Mouse (Mus musculus): ENCODE data around the gene Ptger2. TPM values are rescaled to one million over a fixed set of nuclear protein-coding genes. Genes with fewer than 3 reads are reported as not detected.

The Ptger2 gene
- polyA plus RNA-seq, 1 experiment from 2014 or later: 0.16 TPM

GRCm38 (mm10) chr14:45000086-45000769 is 12.2 kb downstream of the Ptger2 start:
- no peak overlapping the region for H3K4me3 ChIP-seq (replicated peaks)
- H3K4me1 ChIP-seq (replicated peaks): no peaks in the 10 kb centered on the region

GRCm38 (mm10) chr14:45005698-45006283 is 17.8 kb downstream of the Ptger2 start:
- no peak for ATAC-seq (ENCODE audit: insufficient number of reproducible peaks, insufficient read depth, low FRiP score, low TSS enrichment, low read depth)
- Histone ChIP-seq H3K4me2 (no peak overlapping the region), H3K9ac (replicated peaks) (no peak overlapping the region), H3K4me1 (replicated peaks) (no peaks in the 10 kb centered on the region), H3K36me3 (no peaks in the 10 kb centered on the region), H3K4me3 (replicated peaks) (no peak overlapping the region), H3K9me3 (no peaks in the 10 kb centered on the region), H3K27ac (no peak overlapping the region), H3K27me3 (no peaks in the 10 kb centered on the region)
- WGBS: 87% methylated on average over 4 of the region's 4 CpGs

More at GRCm38 (mm10) chr14:45000086-45000769, 12.2 kb downstream of the Ptger2 start:
- H3K27me3 ChIP-seq: no peaks in the 10 kb centered on the region
- no peak for ATAC-seq (ENCODE audit: insufficient number of reproducible peaks, insufficient read depth, low FRiP score, low TSS enrichment, low read depth)
- WGBS: 86% methylated on average over 3 of the region's 3 CpGs
- H3K4me2 ChIP-seq: no peak overlapping the region
- no peaks in the 10 kb centered on the region for H3K9me3 ChIP-seq
- no peak overlapping the region for H3K27ac ChIP-seq
- H3K36me3 ChIP-seq: no peaks in the 10 kb centered on the region
- H3K9ac ChIP-seq (replicated peaks): no peak overlapping the region

- no peak for ATAC-seq (ENCODE audit: insufficient number of reproducible peaks, insufficient read depth, low FRiP score, low TSS enrichment, low read depth)
- H3K4me2 ChIP-seq: no peak overlapping the region
- no peaks in the 10 kb centered on the region for H3K36me3 ChIP-seq
- no peaks in the 10 kb centered on the region for H3K27me3 ChIP-seq
- H3K9me3 ChIP-seq: no peaks in the 10 kb centered on the region
- 100% methylated on average over 1 of the region's 1 CpGs for WGBS
- no peaks in the 10 kb centered on the region for H3K4me1 ChIP-seq (replicated peaks)
- H3K27ac ChIP-seq: no peak overlapping the region
- H3K9ac ChIP-seq (replicated peaks): no peak overlapping the region
- no peak overlapping the region for H3K4me3 ChIP-seq (replicated peaks)
Observed at GRCm38 (mm10) chr14:45009242-45009641, 21.2 kb downstream of the Ptger2 start.

GRCm38 (mm10) chr14:45011260-45011659 is 23.3 kb downstream of the Ptger2 start:
- Histone ChIP-seq H3K27ac (no peak overlapping the region), H3K9ac (replicated peaks) (no peak overlapping the region), H3K27me3 (no peaks in the 10 kb centered on the region), H3K4me2 (no peak overlapping the region), H3K9me3 (no peaks in the 10 kb centered on the region), H3K4me3 (replicated peaks) (no peak overlapping the region), H3K36me3 (no peaks in the 10 kb centered on the region), H3K4me1 (replicated peaks) (no peaks in the 10 kb centered on the region)
- 89% methylated on average over 2 of the region's 2 CpGs for WGBS
- no peak for ATAC-seq (ENCODE audit: insufficient number of reproducible peaks, insufficient read depth, low FRiP score, low TSS enrichment, low read depth)

DNA sequence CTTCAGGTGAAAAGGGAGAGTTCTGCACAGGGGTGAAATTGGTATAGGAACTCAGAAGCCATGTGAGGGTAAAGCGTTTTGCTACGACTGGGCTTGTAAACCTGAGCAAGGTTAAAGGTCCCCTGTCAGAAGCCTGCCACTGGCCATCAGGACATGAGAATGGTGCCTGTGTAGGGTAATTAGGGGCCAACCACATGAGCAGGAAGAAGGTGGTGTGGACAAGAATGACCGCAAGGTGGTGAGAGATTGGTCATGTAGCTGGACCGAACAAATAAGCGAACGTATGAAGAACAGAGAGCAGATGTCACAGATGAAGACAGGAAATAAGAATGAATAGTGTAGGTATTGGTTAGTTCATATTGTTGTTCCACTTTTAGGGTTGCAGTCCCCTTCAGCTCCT is 23.7 kb downstream of the Ptger2 start:
- H3K27ac ChIP-seq: no peak overlapping the region
- WGBS: 86% methylated on average over 6 of the region's 6 CpGs

DNA sequence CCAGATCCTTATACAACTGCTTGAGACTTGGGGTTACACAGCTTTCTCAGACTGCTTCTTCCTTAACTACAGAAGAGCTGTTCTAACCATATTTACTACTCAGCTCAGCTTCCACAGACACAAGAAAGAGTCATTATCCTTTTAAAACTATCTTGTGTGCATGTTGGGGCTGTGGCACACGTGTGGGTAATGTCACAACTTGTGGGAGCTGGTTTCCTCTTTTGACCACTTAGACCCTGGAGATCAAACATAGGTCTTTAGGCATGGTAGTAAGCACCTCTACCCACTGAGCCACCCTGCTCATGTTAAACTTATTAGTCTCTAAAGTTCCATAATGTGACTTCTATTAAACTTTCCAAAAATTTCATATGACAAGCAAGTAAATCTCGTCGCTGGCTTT is 33.6 kb downstream of the Ptger2 start:
- Histone ChIP-seq H3K4me3 (replicated peaks) (no peak overlapping the region), H3K27ac (no peak overlapping the region), H3K4me2 (no peak overlapping the region), H3K9me3 (no peaks in the 10 kb centered on the region), H3K36me3 (no peaks in the 10 kb centered on the region), H3K27me3 (no peaks in the 10 kb centered on the region), H3K9ac (replicated peaks) (no peak overlapping the region), H3K4me1 (replicated peaks) (no peaks in the 10 kb centered on the region)
- ATAC-seq (ENCODE audit: insufficient number of reproducible peaks, insufficient read depth, low FRiP score, low TSS enrichment, low read depth): no peak
- 93% methylated on average over 3 of the region's 3 CpGs for WGBS

More for the DNA sequence above, 23.7 kb downstream of the Ptger2 start:
- no peak overlapping the region for H3K4me2 ChIP-seq
- H3K4me3 ChIP-seq (replicated peaks): no peak overlapping the region
- H3K27me3 ChIP-seq: no peaks in the 10 kb centered on the region
- no peaks in the 10 kb centered on the region for H3K9me3 ChIP-seq
- H3K36me3 ChIP-seq: no peaks in the 10 kb centered on the region
- ATAC-seq (ENCODE audit: insufficient number of reproducible peaks, insufficient read depth, low FRiP score, low TSS enrichment, low read depth): no peak
- no peak overlapping the region for H3K9ac ChIP-seq (replicated peaks)
- no peaks in the 10 kb centered on the region for H3K4me1 ChIP-seq (replicated peaks)

DNA sequence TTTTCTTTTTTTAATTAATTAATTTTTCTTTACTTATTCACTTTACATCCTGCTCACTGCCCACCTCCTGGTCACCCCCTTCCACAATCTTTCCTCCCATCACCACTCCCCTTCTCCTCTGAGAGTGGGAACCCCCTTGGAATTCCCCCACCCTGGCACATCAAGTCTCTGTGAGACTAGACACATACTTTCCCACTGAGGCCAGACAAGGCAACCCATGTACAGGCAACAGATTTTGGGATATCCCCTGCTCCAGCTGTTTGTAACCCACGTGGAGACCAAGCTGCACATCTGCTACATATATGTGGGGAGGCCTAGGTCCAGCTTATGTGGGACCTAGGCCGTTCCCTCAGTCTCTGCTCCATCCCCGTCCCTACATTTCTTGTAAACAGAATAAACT is 46.3 kb downstream of the Ptger2 start:
- no peak overlapping the region for H3K4me3 ChIP-seq (replicated peaks)
- H3K4me2 ChIP-seq: no peak overlapping the region
- no peak for ATAC-seq (ENCODE audit: insufficient number of reproducible peaks, insufficient read depth, low FRiP score, low TSS enrichment, low read depth)
- H3K4me1 ChIP-seq (replicated peaks): no peaks in the 10 kb centered on the region
- H3K36me3 ChIP-seq: no peaks in the 10 kb centered on the region
- no peak overlapping the region for H3K27ac ChIP-seq
- H3K9ac ChIP-seq (replicated peaks): no peak overlapping the region
- H3K9me3 ChIP-seq: no peaks in the 10 kb centered on the region
- WGBS: 82% methylated on average over 3 of the region's 3 CpGs
- no peaks in the 10 kb centered on the region for H3K27me3 ChIP-seq

DNA sequence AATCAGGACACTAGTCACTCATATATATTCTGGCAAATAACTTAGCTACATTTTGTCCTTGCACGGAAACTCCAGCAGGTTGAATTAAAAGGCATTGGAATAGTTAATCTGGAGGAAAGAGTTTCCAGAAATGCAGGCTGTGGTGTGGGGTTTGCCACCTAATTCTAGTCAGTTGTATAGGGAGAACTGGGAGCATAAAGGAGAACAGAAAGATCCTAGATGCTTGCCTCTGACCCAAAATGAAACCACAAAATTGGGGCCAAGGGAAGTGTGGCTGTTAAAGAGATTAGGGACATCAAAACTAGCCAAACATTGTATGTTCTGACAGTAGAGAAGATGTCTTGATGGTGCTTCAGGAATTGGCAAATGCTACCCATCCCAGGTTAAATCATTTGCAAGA is 48.6 kb downstream of the Ptger2 start:
- ATAC-seq (ENCODE audit: insufficient number of reproducible peaks, insufficient read depth, low FRiP score, low TSS enrichment, low read depth): no peak
- Histone ChIP-seq H3K9me3 (no peaks in the 10 kb centered on the region), H3K27ac (no peak overlapping the region)

DNA sequence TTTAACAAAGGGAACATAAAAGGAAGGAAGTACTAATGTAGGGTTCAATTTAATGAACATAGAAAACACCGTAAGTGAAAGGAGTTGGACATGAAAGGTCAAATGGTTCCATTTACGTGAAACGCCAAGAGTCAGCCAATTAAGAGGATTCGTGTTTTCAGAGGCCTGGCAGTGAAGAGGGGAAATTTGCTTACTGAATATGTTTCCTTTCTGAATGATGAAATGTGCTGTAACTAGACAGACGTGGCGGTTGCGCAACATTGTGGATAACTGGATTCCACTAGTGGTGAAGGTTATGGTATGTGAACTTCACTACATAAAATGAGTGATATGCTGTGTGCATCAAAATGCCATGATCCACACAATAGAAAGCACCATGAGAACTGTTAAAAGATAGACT is 50.1 kb downstream of the Ptger2 start:
- H3K4me3 ChIP-seq (replicated peaks): no peak overlapping the region
- ATAC-seq (ENCODE audit: insufficient number of reproducible peaks, insufficient read depth, low FRiP score, low TSS enrichment, low read depth): no peak
- 71% methylated on average over 7 of the region's 7 CpGs for WGBS

More for the DNA sequence above, 48.6 kb downstream of the Ptger2 start:
- Histone ChIP-seq H3K27me3 (no peaks in the 10 kb centered on the region), H3K4me1 (replicated peaks) (no peaks in the 10 kb centered on the region), H3K36me3 (no peaks in the 10 kb centered on the region), H3K9ac (replicated peaks) (no peak overlapping the region), H3K4me3 (replicated peaks) (no peak overlapping the region), H3K4me2 (no peak overlapping the region)
- 85% methylated on average over 1 of the region's 1 CpGs for WGBS

GRCm38 (mm10) chr14:45040851-45041475 is 53.0 kb downstream of the Ptger2 start:
- Histone ChIP-seq H3K27me3 (no peaks in the 10 kb centered on the region), H3K36me3 (no peaks in the 10 kb centered on the region), H3K4me3 (replicated peaks) (no peak overlapping the region), H3K27ac (no peak overlapping the region), H3K4me1 (replicated peaks) (no peaks in the 10 kb centered on the region), H3K4me2 (no peak overlapping the region), H3K9ac (replicated peaks) (no peak overlapping the region), H3K9me3 (peaks cover 3% of the 10 kb centered on the region; the same call in 1 of the 2 replicates)
- no peak for ATAC-seq (ENCODE audit: insufficient number of reproducible peaks, insufficient read depth, low FRiP score, low TSS enrichment, low read depth)
- 80% methylated on average over 5 of the region's 5 CpGs for WGBS

More for the DNA sequence above, 50.1 kb downstream of the Ptger2 start:
- H3K27me3 ChIP-seq: no peaks in the 10 kb centered on the region
- H3K9ac ChIP-seq (replicated peaks): no peak overlapping the region
- no peaks in the 10 kb centered on the region for H3K36me3 ChIP-seq
- H3K4me2 ChIP-seq: no peak overlapping the region
- H3K4me1 ChIP-seq (replicated peaks): no peaks in the 10 kb centered on the region
- H3K27ac ChIP-seq: no peak overlapping the region
- peaks cover 3% of the 10 kb centered on the region; the same call in 1 of the 2 replicates for H3K9me3 ChIP-seq

DNA sequence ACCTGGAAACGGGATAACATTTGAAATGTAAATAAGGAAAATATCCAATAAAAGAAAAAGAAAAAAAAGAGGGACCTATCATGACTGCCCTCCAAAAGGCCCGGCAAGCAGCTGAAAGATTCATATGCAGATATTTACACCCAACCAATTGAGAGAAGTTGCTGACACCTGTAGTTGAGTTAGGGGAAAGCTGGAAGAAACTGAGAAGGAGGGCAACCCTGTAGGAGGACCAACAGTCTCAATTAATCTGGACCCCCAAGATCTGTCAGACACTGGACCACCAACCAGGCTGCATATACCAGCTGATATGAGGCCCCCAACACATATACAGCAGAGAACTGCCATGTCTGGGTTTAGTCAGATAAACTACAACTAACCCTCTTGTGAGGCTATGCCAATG is 60.1 kb downstream of the Ptger2 start:
- Histone ChIP-seq H3K27me3 (no peaks in the 10 kb centered on the region), H3K4me3 (replicated peaks) (no peak overlapping the region), H3K4me2 (no peak overlapping the region), H3K9me3 (no peaks in the 10 kb centered on the region), H3K9ac (replicated peaks) (no peak overlapping the region), H3K4me1 (replicated peaks) (peaks cover 8% of the 10 kb centered on the region; the same call in 1 of the 2 replicates), H3K36me3 (no peaks in the 10 kb centered on the region), H3K27ac (no peak overlapping the region)
- WGBS: 78% methylated on average over 2 of the region's 2 CpGs
- no peak for ATAC-seq (ENCODE audit: insufficient number of reproducible peaks, insufficient read depth, low FRiP score, low TSS enrichment, low read depth)
